Mouse (Mus musculus) frontal cortex, postnatal 10 days (tissue): ENCODE measurements around the gene Zcchc13.
A peak's percentile ranks its signal among the peaks of the same experiment; 100 is the strongest.

Experiments used
- DNase-seq, 2 experiments: peaks; one replicate each; pipeline ENCODE4 v3.0.0; 2022; ENCODE audit warnings: low spot score in 2 of 2, mixed read lengths in 1 of 2

Zcchc13 gene

DNA sequence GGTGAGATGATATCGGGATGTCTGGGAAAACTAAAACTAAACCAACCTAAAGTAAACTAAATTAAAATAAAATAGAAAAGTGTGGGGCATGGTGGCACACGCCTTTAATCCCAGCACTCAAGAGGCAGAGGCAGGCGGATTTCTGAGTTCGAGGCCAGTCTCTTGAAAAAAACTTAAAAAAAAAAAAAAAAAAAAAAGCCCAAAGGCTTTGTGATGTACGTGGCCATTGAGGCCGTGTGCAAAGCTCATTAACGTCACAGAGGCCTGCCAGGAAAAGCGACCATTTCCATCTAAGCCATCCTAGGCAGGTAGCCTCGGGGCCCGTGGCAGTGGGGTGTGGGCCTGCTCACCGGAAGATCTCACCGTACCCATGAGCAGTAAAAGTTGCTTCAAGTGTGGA, at the start of gene Zcchc13:
TSS of gene Zcchc13 (plus strand) at position 284 of the 400 bp plus-strand sequence.
- no peak for DNase-seq

DNA sequence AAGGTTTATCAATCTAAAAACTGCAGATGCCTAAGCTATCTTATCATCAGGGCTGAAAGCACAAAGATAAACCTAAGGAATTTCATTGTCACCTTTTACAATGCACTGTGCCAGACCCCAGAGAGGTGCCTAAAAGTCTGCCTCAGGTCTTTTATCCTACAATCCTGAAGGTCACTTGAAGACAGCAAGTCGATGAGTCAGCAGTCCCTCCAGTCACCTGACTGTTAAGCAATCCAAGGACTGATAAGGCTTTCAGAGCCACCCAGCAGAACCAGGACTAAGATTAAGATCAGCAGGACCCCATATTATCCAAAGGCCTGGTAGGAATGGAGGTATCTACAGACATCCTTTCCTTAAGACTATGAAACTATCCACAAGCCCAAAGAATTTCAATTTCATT, 46.1 kb upstream of the Zcchc13 start:
- no peak for DNase-seq

DNA sequence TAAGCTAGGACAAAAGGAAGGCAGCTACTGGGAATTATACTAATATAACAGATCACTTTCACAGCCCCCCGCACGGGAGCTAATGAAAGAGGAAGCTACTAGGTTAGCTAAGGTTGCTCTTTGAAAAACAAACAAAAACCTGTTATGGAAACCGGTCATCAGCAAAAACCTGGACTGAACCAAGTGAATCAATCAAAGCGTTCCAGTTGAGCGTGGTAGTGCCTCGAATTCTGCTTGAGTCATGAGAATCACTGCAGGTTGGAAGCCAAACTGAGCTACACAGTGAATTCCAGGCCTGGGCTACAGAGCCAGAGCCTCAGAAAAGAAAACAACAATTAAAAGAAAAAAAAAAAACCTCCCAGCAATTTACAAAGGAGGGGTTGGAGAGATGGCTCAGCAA, 38.3 kb upstream of the Zcchc13 start:
- DNase-seq, result no peak

DNA sequence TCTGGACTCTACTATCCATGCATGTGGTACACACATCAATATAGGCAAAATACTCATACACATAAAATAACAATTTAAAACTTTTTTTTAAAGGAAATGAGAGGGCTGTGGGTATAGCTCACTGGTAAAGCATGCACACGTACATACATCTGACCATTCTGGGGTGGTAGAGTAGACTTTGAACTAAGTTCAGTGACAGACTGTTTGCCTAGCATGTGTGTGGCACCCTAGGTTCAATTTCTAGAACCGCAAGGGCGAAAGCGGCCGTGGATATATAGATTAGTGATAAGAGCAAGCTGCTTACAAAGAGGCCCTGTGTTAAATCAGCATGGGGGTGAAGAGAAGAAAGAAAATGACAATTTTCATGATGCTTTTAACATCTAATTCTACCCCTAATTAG, 27.8 kb upstream of the Zcchc13 start:
- no peak for DNase-seq

DNA sequence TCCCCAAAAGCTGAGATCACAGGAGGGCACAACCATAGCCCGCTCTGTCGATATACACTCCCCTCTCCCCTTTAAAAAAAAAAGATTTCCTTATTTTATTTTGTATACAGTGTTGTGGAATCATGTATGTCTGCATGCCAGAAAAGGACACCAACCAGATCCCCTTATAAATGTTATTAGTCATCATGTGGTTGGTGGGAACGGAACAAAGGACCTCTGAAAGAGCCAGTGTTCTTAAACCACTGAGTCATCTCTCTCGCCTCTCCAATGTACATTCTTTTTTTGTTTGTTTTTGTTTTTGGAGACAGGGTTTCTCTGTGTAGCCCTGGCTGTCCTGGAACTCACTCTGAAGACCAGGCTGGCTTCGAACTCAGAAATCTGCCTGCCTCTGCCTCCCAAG, 26.2 kb upstream of the Zcchc13 start:
- DNase-seq, result no peak

DNA sequence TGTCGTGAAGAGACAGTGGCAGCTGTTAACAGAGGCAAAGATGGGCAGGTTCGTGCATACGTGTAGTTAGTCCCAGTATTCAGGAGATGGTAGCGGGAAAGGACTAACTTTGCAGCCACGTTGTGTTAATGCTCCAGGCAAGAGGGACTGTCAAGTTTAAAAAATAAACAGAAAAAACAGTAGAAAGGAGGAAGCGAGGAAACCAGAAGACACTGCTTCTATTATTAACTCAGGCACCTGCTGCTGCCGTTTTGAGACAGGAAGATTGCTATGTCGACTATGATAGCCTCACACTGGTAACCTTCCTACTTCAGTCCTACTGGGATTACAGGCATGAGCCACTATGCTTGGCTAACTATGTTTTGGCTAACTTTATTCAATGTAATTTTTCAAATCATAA, 24.9 kb upstream of the Zcchc13 start:
- DNase-seq, result no peak

DNA sequence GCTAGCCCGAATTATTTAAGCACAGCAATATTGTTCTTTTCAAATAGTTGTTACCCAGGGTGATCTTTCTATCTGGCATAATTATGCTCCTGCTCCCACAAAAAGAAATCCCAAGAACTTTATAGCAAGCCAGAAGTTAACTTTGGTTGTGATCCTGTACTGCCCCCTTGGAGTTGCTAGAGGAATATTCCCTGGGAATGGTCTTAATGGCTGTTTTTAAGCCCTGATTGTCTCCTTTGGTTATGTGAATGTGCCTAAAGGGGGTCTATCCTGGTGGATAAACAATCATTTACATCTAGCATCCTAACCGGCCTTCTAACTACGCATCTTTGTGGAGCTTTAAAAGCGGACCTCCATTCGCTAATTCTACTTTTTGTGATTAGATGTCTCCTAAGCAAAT, 20.0 kb upstream of the Zcchc13 start:
- DNase-seq, result no peak

DNA sequence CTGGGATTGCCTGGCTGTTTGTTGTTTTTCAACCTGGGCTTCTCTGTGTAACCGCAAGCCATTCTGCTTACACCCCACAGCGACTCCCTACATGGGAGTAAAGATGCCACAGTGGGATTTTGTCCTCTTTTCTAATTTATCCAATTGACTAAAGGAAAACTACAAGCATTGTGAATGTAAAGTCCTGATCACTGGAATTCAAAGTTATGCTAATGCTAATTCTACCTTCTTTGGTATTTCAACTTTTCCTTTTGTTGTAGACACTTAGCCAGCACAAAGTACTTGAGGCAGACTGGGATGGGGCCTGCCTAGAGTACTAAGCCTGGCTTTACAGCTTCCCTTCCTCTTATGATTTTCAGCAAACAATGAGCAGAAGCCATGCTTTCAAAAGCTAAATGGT, 18.9 kb upstream of the Zcchc13 start:
- no peak for DNase-seq

DNA sequence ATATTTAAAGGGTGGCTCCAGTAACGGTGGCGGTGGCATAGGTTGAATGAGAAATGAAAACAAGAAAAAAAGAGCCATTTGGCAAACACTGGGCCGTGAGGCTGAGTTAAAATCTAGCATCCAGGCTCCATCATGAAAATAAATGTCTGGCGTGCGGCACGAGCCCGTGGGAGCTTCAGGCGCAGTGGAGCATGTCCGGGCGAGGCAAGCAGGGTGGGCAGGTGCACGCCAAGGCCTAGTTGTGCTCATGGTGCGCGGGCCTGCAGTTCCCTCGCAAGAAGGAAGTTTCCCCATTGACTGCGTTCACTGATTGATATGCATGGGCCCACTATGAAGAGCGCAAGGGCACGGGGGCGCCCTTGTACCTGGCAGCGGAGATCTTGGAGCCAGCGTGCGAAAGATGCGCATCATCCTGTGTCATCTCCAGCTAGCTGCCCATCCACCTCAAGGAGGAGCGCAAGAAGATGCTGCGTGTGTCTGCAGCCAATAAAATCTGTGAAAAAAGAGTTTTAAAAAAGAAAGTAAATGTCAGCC, 15.6 kb upstream of the Zcchc13 start:
- no peak for DNase-seq

DNA sequence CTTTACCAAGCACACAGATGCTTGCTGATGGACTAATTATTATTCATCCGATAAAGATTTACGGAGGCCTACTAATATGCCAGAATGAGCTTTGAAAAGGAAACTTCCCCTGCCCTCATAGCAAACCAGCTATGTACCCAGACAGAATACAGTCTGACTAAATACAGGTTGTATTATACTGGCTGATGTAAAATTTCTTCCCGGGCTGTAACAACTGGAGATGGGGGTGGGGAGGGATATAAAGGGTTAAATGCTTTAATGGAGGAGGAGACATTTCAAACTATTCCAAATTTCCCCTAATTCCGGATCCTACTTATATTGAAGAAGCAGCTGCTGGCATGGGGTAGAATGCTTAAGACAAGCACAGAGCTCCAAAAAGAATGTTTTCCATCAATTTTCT, 14.9 kb upstream of the Zcchc13 start:
- no peak for DNase-seq

DNA sequence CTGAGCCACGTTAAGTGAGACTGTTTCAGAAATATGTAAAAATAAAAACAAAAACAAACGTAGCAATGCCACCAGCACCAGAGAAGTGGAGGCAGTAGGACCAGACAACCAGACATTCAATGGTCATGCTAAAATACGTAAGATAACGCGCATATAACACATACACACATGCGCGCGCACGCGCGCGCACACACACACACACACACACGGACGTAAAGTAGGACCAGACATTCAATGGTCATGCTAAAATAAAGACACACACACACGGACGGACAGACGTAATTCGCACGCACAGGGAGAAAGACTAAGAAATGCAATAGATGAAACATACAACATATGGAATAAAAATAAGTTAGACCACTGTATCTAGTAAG, 14.2 kb upstream of the Zcchc13 start:
- DNase-seq, result peak; percentile 18 to 20

DNA sequence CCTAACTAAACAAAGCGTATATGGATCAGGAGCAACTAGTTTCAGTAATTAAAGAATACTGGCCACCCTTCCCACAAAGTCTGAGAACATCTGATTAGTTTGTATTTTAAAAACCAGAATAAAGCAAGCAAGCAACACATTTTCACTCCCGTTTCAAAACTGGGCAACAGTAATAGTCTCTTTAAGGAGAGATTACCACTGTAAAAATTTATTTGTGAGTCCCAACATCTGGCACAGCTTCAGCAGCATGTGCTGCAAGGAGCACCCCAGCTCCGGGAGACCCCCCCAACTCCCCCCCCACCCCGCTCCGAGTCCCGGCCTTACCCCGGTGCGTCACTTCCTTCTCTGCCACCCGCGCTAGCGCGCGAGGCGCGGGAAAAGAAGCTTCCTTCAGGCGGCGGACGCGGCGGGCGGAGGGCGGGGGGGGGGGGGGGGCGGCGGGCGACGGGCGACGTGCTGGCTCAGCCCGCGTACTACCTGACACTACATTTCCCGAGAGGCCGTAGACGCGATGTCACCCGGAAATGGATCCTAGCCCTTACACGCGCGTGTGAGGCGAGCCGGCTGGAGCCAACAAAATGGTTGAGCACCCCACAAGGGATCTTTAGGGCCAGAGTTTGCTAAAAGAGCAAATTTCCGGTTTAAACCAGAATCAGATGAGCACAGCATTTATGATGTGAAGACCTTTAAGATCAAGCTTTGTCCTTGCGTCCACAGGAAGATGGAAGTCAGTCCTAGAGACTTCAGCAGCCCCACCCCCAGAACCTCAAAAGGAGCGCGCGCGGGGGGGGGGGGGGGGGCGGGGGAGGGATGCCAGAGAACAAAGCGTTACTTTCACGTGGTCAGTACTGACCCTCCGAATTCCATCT, 13.6 kb upstream of the Zcchc13 start:
- peak; percentile 76 to 87 for DNase-seq

DNA sequence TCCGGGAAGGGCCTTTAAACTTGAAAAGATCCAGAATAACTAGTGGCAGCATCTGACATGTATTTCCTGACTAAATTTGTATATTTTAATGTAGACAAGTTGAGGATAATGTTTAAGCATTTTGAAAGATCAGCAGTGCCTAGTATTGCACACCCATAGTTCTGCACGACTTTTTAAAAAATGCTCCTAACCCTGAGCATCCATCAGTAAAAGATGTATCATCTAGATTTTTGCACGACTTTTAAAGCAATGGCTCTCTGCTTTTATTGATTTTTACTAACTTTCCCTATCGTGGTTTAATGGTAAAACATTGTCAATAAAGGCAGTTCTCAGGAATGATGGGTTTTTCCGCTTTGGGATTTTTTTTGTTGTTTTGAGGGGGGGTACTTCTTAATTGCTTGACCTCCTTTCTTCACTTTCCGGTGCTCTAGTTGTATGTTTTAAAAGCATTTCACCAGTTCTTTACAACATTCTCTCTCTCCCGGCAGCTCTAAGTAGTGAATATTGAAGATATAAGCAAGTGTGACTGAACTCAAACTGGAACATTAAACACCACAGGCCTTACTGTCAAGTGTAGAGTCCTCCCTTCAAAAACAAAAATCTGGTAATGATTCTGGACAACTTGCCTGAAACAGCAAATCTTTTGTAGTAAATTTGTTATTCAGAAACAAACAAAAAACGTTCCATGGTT, 12.8 kb upstream of the Zcchc13 start:
- no peak for DNase-seq

DNA sequence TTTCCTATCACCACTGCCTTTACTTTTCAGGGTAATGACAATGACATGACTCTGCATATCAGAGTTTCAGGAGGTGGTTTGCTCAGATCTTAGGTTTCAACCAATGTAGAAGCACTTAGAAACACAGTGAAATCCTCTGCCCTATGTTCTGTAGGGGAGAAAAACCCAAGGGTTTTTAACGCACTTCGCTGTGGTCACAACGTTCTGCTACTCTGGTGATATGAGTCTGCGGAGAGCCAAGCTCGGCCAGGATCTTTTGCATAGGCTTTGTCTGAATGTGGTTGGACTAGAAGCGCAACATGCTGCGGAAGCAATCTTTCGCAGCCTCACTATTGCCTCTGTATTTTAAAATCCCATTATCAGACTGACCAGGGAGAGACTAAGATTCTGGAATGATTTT, 8.6 kb upstream of the Zcchc13 start:
- peak in 1 of 2 experiments; percentile 19 for DNase-seq

DNA sequence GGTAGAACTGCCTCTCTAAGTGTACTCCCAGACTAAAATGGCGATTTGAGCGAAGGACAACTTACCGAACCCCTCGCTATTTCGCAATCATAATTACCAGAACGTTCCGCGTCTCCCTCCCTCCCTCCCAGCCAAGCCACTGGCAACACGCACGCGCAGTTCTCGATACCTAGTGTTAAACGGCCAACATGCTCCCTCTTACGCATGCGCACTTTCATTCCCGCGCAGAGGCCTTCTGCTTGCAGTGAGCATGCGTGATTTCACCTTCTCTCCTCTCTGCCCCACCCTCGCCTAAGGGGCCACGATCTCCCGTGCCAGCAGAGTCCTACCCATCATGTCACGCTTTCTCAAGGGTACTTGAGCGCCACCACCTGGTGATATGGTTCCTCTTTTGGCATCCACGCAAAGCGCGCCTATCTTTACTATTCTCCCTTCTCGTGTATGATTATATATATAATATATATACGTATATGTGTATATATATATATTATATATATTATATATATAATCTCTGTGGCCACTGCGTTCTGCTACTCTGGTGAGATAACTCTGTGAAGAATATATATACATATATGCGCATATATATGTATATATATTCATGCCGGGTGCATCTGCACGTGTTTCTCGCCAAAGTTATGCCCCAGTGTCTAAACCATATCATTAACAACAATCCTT, 8.0 kb upstream of the Zcchc13 start:
- DNase-seq, result peak; percentile 93 to 97

DNA sequence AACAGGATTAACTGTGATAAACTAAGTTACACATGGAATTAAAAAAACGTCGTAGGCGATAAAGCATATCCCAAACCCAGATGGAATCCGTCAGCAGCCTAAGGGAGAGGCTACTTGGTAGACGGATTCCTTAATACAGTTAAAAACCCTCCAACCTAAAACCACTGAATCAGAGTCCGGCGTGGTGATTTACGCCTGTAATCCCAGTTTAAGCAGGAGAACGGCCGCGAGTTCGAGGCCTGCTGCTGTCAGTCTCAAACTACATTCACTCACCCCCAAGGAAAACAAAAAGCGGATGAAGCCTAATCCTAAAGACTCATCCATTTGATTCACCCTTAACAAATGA, 7.5 kb upstream of the Zcchc13 start:
- DNase-seq, result peak in 1 of 2 experiments; percentile 18

DNA sequence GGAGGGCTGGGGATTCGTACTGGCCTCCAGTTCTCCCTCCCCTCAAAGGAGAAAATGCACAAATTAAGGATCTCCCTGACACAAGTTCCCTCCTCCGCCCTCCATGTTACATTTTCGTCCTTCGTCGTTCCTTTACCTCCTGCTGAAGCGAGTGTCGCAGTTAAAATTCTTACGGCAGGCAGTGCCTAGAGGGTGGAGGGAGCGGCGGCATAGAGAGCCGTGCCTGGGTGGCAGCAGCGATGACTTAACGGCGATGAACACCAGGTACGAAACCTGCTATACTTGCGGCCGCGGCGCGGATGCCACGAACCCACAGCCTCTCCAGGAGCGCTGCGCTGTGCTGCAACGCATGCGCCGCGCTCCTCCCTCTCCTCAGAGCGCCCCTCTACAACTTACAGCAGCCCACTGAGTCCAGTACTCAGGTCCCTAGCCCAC, 7.0 kb upstream of the Zcchc13 start:
- DNase-seq, result peak in 1 of 2 experiments; percentile 46

DNA sequence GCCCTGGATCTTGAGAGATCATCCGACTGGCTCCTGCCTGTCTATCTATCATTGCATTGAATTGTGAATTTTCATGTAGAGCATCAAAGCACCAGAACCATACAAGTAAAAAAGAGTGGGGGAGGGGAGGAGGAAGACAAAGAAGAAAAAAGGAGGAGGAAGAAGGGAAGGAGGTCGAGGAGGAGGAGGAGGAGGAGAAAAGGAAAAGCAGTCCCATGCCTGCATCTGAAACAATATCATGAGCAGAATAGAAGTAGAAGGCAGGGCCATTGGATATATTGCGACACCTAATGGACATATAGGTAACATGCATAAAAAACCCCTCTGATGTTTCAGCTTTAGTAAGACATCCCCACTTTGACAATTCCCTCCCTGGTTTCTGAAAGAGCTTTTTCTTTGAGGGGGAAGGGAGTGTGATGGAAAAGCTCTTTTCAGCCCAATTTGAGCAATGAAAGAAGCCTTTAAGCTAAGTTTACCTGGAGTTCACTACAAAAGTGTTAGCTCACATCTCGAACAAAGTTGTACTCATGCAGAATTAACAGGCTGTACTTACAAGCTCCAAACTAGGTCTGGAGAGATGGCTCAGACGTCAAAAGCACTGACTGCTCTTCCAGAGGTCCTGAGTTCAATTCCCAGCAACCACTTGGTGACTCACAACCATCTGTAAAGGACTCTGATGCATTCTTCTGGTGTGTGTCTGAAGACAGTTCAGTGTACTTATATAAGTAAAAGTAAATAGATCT, 5.8 kb upstream of the Zcchc13 start:
- no peak for DNase-seq

DNA sequence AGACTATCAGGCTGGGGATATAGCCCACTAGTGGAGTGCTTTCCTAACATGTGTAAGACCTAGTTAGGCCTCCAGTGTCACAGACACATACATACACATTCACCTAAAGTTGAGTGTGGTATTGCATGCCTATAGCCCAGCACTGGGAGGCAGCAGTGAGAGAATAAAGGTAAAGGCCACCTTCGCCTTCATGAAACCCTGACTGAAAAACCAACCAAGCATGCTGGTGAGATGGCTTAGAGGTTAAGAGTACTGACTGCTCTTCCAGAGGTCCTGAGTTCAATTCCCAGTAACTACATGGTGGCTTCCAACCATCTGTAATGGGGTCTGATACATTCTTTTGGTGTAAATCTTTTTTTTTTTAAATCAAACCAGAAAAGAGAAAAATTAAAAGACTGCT, 1.5 kb upstream of the Zcchc13 start:
- DNase-seq, result no peak

DNA sequence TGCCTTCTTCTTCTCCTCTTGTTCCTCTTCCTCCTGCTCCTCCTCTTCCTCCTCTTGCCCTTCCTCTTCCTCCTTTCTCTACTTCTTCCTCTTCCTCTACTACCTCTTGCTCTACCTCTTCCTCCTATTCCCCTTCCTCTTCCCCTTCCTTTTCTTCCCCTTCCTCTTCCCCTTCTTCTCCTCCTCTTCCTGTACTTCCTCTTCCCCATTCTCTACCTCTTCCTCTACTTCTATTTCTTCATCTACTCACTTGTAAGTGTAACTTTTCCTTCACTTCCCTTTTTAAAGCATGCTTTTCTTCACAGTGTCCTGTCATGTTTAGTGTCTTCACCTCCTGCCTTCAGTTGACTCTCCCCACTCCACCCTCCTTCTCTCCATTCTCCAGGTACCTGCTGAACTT, 3.5 kb downstream of the Zcchc13 start:
- DNase-seq, result no peak

DNA sequence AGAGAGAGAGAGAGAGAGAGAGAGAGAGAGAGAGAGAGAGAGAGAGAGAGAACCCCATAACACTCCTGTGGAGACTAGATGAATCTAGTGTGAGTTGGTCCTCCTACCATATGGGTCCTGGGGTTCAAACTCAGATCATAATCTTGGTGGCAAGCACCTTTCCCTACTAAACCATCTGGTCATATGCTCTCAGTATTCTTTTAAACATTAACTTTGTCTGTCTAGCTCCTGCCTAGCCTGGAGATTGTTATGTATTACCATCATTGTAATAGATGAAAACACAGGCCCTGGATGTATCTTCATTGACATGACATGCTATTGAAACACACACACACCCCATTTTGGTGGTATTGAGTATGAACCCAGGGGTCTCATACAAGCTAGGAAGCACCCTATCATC, 5.6 kb downstream of the Zcchc13 start:
- no peak for DNase-seq

DNA sequence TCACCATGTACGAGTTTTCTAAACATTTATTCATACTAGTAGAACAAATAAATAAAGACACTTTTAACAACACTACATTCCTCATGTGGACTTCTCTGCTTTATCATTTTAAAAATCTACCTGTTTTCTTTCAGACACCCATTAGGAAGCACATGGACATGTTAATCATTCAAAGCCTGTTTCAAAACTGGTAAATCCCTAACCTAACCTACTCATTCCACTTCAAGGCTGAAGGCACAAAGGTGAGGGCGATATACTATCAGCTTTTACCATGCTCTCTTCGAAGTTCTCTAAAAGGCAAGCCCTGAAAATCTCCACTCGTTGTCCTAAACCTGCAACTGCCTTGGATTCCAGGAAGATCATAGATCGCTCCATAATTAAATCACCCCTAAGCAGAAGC, 8.2 kb downstream of the Zcchc13 start:
- DNase-seq, result no peak
